Mouse (Mus musculus) hindbrain, embryonic 13.5 days (tissue): Measurements from ENCODE around the gene Parp9. TPM values are rescaled to one million over a fixed set of nuclear protein-coding genes. Genes with fewer than 3 reads are reported as not detected.
A peak's percentile ranks its signal among the peaks of the same experiment; 100 is the strongest.
"Not testable (repeated sequence)": the region's sequence is repeated elsewhere in the genome, so short reads cannot be mapped to it uniquely, and the experiment has no call there.

Experiments used
- ATAC-seq: fragments of 200-750 bp; cut with Nextera tagmentation; 2 replicates; pipeline ENCODE4 v1.8.0; 2017; ENCODE audit warnings: moderate TSS enrichment; ENCODE audit not compliant: low FRiP score
- H3K27ac ChIP-seq: fragments of 300-500 bp; sonication (generic); 2 replicates; pipeline ENCODE4 v1.5.1; 2015; ENCODE audit warnings: inconsistent platforms, mild to moderate bottlenecking, moderate library complexity
- H3K27me3 ChIP-seq: fragments of 300-500 bp; sonication (generic); 2 replicates; pipeline ENCODE4 v1.6.1; 2015; ENCODE audit warnings: mild to moderate bottlenecking, inconsistent platforms
- H3K36me3 ChIP-seq: fragments of 300-500 bp; sonication (generic); 2 replicates; pipeline ENCODE4 v1.6.1; 2015; ENCODE audit warnings: mild to moderate bottlenecking, inconsistent platforms
- H3K4me1 ChIP-seq: fragments of 300-500 bp; sonication (generic); replicated peaks from 2 replicates; pipeline ENCODE4 v1.6.1; 2015; ENCODE audit warnings: inconsistent platforms
- H3K4me2 ChIP-seq: fragments of 300-500 bp; sonication (generic); 2 replicates; pipeline ENCODE4 v1.6.1; 2015; ENCODE audit warnings: inconsistent platforms, mild to moderate bottlenecking, moderate library complexity
- H3K4me3 ChIP-seq: fragments of 300-500 bp; sonication (generic); 2 replicates; pipeline ENCODE4 v1.5.1; 2015; ENCODE audit warnings: mild to moderate bottlenecking, inconsistent platforms
- H3K9ac ChIP-seq: fragments of 300-500 bp; sonication (generic); 2 replicates; pipeline ENCODE4 v1.6.1; 2015; ENCODE audit warnings: mild to moderate bottlenecking, inconsistent platforms
- H3K9me3 ChIP-seq: fragments of 300-500 bp; sonication (generic); 2 replicates; pipeline ENCODE4 v1.6.1; 2016; ENCODE audit warnings: inconsistent platforms
- WGBS: fragments of 180-500 bp; shearing (Covaris S2); methylation state at CpG from one replicate; pipeline ENCODE4 v1.1.7; 2015; 5-methylcytosine and 5-hydroxymethylcytosine counted together
- polyA plus RNA-seq: library from polyadenylated mRNA; unstranded; fragments of >200 nt; fragmentation: Nextera tagmentation; extraction: Ambion mirVana; gene quantifications from 2 replicates; pipeline ENCODE4 v1.2.1, GENCODE M21; 2015

The Parp9 gene
- polyA plus RNA-seq, 1 experiment from 2014 or later = 1.9 TPM

DNA sequence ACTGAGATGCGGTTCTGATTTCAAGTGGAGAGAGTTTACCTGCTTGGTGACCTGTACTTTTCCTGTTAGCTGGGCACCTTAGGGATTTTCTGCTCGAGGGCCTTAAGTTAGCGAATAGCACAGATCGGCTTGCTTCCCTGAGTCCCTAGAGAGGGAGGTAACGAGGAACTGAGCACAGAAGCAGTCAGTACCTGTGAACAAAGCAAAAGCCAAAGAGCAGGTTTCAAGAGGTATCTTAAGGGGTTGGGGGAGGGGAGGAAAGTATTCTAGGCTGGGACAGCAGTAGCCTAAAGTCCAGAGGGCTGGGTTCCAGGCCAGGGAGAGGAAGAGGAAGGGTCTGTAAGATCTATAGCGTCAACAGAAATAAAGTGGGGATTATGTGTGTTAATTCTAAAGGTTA lies 991 bp downstream of the Parp9 start:
- Histone ChIP-seq H3K27ac (no peak overlapping the region), H3K4me1 (peaks cover 14% of the 10 kb centered on the region), H3K9ac (no peak overlapping the region), H3K36me3 (no peaks in the 10 kb centered on the region), H3K9me3 (no peaks in the 10 kb centered on the region), H3K27me3 (peaks cover 31% of the 10 kb centered on the region), H3K4me2 (peak overlapping the region; percentile 87), H3K4me3 (peak overlapping the region; percentile 52)
- ATAC-seq = no peak
- WGBS = 7% methylated on average over 6 of the region's 6 CpGs

- peaks cover 14% of the 10 kb centered on the region for H3K4me1 ChIP-seq
- H3K27ac ChIP-seq = no peak overlapping the region
- peak overlapping the region; percentile 87 for H3K4me2 ChIP-seq
- peak overlapping the region; percentile 52 for H3K4me3 ChIP-seq
- 16% methylated on average over 9 of the region's 9 CpGs for WGBS
- no peaks in the 10 kb centered on the region for H3K36me3 ChIP-seq
- no peak for ATAC-seq
- H3K27me3 ChIP-seq = peaks cover 31% of the 10 kb centered on the region
- H3K9ac ChIP-seq = no peak overlapping the region
- no peaks in the 10 kb centered on the region for H3K9me3 ChIP-seq
These were observed 1.4 kb downstream of the Parp9 start for GRCm38 (mm10) chr16:35939690-35940089.

- H3K4me3 ChIP-seq = no peak overlapping the region
- 86% methylated on average over 7 of the region's 7 CpGs for WGBS
These were observed 3.1 kb downstream of the Parp9 start for GRCm38 (mm10) chr16:35941382-35941781.

DNA sequence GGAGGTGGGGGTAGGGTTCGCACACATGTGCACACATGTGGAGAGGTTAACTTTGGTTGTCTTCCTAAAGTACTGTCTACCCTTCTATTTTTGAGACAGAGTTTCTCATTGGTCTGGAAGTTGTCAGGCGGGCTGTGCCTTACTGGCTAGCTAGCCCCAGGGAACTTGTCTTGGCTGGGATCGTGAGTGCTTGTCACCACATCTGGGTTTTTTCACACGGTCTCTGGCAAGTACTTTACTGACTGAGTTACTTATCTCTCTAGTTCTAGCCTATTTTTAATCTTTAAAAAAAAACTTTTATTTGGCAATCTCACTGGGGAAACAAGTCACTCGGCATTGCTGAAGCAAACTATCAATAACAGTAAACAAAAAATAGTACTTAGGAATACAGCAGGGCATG lies 11.0 kb downstream of the Parp9 start:
- no peaks in the 10 kb centered on the region for H3K36me3 ChIP-seq
- no peak overlapping the region for H3K4me3 ChIP-seq
- no peaks in the 10 kb centered on the region for H3K4me1 ChIP-seq
- H3K27me3 ChIP-seq = no peaks in the 10 kb centered on the region
- WGBS = 88% methylated on average over 5 of the region's 5 CpGs
- no peaks in the 10 kb centered on the region for H3K9me3 ChIP-seq
- H3K27ac ChIP-seq = no peak overlapping the region
- no peak overlapping the region for H3K9ac ChIP-seq
- ATAC-seq = no peak
- H3K4me2 ChIP-seq = no peak overlapping the region

More at GRCm38 (mm10) chr16:35941382-35941781, 3.1 kb downstream of the Parp9 start:
- Histone ChIP-seq H3K27me3 (peaks cover 28% of the 10 kb centered on the region), H3K9me3 (no peaks in the 10 kb centered on the region), H3K9ac (no peak overlapping the region), H3K4me1 (peaks cover 14% of the 10 kb centered on the region), H3K36me3 (no peaks in the 10 kb centered on the region), H3K27ac (no peak overlapping the region), H3K4me2 (no peak overlapping the region)
- no peak for ATAC-seq

GRCm38 (mm10) chr16:35951216-35951615 lies 12.9 kb downstream of the Parp9 start:
- no peaks in the 10 kb centered on the region for H3K4me1 ChIP-seq
- H3K36me3 ChIP-seq = no peaks in the 10 kb centered on the region
- no peaks in the 10 kb centered on the region for H3K9me3 ChIP-seq
- no peak for ATAC-seq
- no peaks in the 10 kb centered on the region for H3K27me3 ChIP-seq
- H3K4me3 ChIP-seq = no peak overlapping the region
- no peak overlapping the region for H3K4me2 ChIP-seq
- H3K9ac ChIP-seq = no peak overlapping the region
- WGBS = 92% methylated on average over 3 of the region's 3 CpGs
- H3K27ac ChIP-seq = no peak overlapping the region

- Histone ChIP-seq H3K36me3 (no peaks in the 10 kb centered on the region), H3K9me3 (no peaks in the 10 kb centered on the region), H3K27me3 (no peaks in the 10 kb centered on the region), H3K4me2 (no peak overlapping the region), H3K27ac (no peak overlapping the region), H3K4me3 (no peak overlapping the region), H3K9ac (no peak overlapping the region), H3K4me1 (no peaks in the 10 kb centered on the region)
- ATAC-seq = no peak
- 89% methylated on average over 5 of the region's 5 CpGs for WGBS
These were observed 14.4 kb downstream of the Parp9 start for GRCm38 (mm10) chr16:35952628-35953130.

DNA sequence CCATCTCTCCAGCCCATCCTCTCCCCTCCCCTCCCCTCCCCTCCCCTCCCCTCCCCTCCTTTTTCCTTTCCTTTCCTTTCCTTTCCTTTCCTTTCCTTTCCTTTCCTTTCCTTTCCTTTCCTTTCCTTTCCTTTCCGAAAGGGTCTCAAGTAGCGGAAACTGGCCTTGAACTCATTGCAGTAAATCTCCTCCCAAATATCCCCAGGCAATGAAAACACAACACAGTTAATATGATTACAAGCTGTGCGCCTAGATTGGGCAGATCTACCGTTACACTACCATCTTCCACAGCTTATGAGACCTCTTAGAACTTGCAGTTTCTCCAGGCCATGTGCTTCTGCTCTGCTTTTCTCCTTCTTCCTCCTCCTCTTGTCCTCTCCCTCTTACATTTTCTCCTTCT lies 27.7 kb downstream of the Parp9 start:
- WGBS = 70% methylated on average over 3 of the region's 4 CpGs

DNA sequence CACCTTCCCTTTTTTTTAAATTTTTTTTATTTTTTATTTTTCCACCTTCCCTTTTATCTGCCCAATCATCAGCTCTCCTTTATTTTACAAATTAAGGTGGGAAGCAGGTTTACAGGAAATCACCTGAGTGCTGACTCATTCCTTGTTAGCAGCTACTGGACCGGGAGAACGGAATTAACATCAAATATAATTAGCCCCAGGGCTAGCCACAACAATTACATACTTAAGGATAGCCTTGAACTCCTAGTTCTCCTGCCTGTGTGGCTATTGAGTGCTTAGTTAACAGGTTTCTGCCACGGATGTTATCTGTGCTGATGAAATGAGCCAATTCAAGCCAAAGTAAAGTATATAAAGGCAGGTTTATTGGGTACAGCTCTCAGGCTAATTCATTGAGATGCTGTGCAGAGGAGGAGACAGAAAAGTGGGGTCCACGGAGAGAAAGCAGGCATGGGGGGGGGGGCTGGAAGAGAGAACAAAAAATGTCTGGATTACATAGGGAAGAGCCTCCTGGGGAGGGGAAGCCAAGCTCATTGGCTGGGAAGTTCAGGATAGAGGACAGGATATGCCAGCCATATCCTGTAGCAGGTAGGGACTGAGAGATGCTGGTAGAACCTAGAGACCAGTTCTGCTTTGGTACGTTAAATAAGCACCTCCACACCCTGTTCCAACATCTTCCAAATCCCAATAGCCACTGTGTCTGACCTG lies 28.3 kb downstream of the Parp9 start:
- Histone ChIP-seq H3K4me2 (no peak overlapping the region), H3K9ac (no peak overlapping the region), H3K27ac (no peak overlapping the region), H3K4me1 (no peaks in the 10 kb centered on the region), H3K9me3 (no peaks in the 10 kb centered on the region), H3K36me3 (no peaks in the 10 kb centered on the region), H3K27me3 (no peaks in the 10 kb centered on the region), H3K4me3 (no peak overlapping the region)
- ATAC-seq = no peak
- WGBS = 68% methylated on average over 5 of the region's 5 CpGs

More for the DNA sequence above, 27.7 kb downstream of the Parp9 start:
- H3K4me3 ChIP-seq, H3K4me2 ChIP-seq, ATAC-seq, H3K36me3 ChIP-seq, H3K9ac ChIP-seq, H3K4me1 ChIP-seq, H3K27me3 ChIP-seq, H3K9me3 ChIP-seq, H3K27ac ChIP-seq: not testable (repeated sequence)

DNA sequence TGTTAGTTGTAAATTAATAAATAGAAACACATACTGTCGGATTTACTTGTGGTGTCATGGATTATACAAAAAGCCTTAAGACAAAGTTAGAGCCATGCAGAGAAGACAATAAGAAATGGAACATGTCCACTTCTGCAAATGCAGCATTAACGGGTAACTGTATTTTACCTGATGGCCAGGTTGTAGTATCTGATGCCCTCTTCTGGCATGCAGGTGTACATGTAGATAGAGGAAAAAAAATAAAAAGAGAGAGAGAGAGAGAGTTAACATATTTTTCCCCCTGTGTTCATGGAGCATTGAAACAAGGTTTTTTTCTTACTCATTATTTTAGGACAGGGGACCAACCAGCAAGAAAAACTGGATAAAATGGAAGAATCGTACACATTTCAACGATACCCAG lies 29.0 kb downstream of the Parp9 start:
- Histone ChIP-seq H3K9ac (no peak overlapping the region), H3K9me3 (no peaks in the 10 kb centered on the region), H3K4me3 (no peak overlapping the region), H3K27me3 (no peaks in the 10 kb centered on the region), H3K4me2 (no peak overlapping the region), H3K4me1 (no peaks in the 10 kb centered on the region), H3K27ac (no peak overlapping the region), H3K36me3 (no peaks in the 10 kb centered on the region)
- 90% methylated on average over 4 of the region's 4 CpGs for WGBS
- no peak for ATAC-seq

- H3K27ac ChIP-seq = no peak overlapping the region
- no peak for ATAC-seq
- H3K4me1 ChIP-seq = no peaks in the 10 kb centered on the region
- 58% methylated on average over 2 of the region's 2 CpGs for WGBS
- H3K9ac ChIP-seq = no peak overlapping the region
- no peaks in the 10 kb centered on the region for H3K36me3 ChIP-seq
- H3K9me3 ChIP-seq = no peaks in the 10 kb centered on the region
- no peak overlapping the region for H3K4me2 ChIP-seq
- no peak overlapping the region for H3K4me3 ChIP-seq
- no peaks in the 10 kb centered on the region for H3K27me3 ChIP-seq
These were observed 29.9 kb downstream of the Parp9 start for GRCm38 (mm10) chr16:35968149-35968548.

DNA sequence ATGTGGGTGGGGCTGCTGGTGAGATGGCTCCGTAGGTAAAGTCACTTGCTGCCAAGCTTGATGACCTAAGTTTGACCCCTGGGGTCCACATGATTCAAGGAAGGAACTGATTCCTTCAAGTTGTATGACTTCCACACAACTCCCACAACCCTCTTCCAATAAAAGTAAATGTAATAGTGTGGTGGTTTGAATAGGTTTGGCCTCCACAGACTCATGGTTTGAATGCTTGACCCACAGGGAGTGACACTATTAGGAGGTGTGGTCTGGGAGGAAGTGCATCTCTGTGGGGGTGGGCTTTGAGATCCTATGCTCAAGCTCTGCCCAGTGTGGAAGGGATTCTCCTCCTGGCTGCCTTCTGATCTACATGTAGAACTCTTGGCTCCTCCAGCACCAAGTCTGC lies 35.8 kb downstream of the Parp9 start:
- 50% methylated on average over 1 of the region's 1 CpGs for WGBS
- no peak overlapping the region for H3K4me3 ChIP-seq
- no peak overlapping the region for H3K9ac ChIP-seq
- no peaks in the 10 kb centered on the region for H3K27me3 ChIP-seq
- no peak for ATAC-seq
- no peaks in the 10 kb centered on the region for H3K9me3 ChIP-seq
- H3K4me1 ChIP-seq = no peaks in the 10 kb centered on the region
- H3K4me2 ChIP-seq = no peak overlapping the region
- no peak overlapping the region for H3K27ac ChIP-seq
- no peaks in the 10 kb centered on the region for H3K36me3 ChIP-seq

- not testable (repeated sequence) for H3K36me3 ChIP-seq, H3K9ac ChIP-seq, H3K27ac ChIP-seq, H3K27me3 ChIP-seq, H3K9me3 ChIP-seq, ATAC-seq, H3K4me1 ChIP-seq, H3K4me2 ChIP-seq, H3K4me3 ChIP-seq
- WGBS = 96% methylated on average over 1 of the region's 1 CpGs
These were observed 40.2 kb downstream of the Parp9 start, which contains the start of gene Kpna1 for GRCm38 (mm10) chr16:35978450-35978849. Kpna1 (plus strand) TSS chr16:35978750.

DNA sequence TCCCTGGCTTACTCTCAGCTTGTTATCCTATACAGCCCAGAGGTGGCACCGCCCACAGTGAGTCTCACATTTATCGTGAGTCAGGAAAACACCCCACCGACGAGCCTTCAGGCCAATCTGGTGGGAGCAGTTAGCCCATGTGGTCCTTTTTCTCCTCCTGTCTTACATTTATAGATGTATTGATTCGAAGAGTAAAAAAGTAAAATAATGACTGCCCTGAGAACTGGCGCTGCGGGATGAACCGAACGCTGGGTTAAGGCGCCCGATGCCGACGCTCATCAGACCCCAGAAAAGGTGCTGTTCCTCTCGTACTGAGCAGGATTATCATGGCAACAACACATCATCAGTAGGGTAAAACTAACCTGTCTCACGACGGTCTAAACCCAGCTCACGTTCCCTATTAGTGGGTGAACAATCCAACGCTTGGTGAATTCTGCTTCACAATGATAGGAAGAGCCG lies 43.1 kb downstream of the Parp9 start:
- Histone ChIP-seq H3K27me3 (peaks cover 8% of the 10 kb centered on the region; the same call in 1 of the 2 replicates), H3K4me1 (peaks cover 21% of the 10 kb centered on the region), H3K27ac (no peak overlapping the region), H3K4me2 (no peak overlapping the region), H3K36me3 (no peaks in the 10 kb centered on the region), H3K9ac (no peak overlapping the region), H3K4me3 (no peak overlapping the region), H3K9me3 (peaks cover 3% of the 10 kb centered on the region; the same call in 1 of the 2 replicates)
- WGBS = 58% methylated on average over 19 of the region's 19 CpGs
- no peak for ATAC-seq
